Mouse (Mus musculus) cortical plate, adult 2 months (tissue): ENCODE data around the gene Nrcam.

Experiments used
- CTCF ChIP-seq: fragments of 200-500 bp; IDR thresholded peaks from 2 replicates; pipeline ENCODE4 v1.5.1; 2011; ENCODE audit warnings: mild to moderate bottlenecking, control low read depth, low read length; ENCODE audit not compliant: insufficient read depth; ENCODE audit errors: extremely low read depth
- POLR2A ChIP-seq: fragments of 200-500 bp; IDR thresholded peaks from 2 replicates; pipeline ENCODE4 v1.6.1; 2011; ENCODE audit warnings: mild to moderate bottlenecking, low read length, control low read depth; ENCODE audit not compliant: insufficient read depth; ENCODE audit errors: extremely low read depth

GRCm38 (mm10) chr12:44403270-44403669 is 74.6 kb downstream of the Nrcam start:
- TF ChIP-seq CTCF: no peak
- TF ChIP-seq POLR2A: no peak
